Mouse (Mus musculus) left cerebral cortex, adult 18-20 months (tissue): ENCODE results near the gene Bzw1. TPM values are rescaled to one million over a fixed set of nuclear protein-coding genes. Genes with fewer than 3 reads are reported as not detected.

Experiments used
- DNase-seq, 2 experiments: peaks; one replicate each; pipeline ENCODE4 v3.0.0; 2021 to 2022; ENCODE audit warnings: low spot score in 2 of 2, mixed read lengths in 1 of 2
- total RNA-seq, 2 experiments: library from RNA; stranded (reverse); gene quantifications; 2 replicates each; pipeline ENCODE4 v1.2.3; 2021

Bzw1 gene
- total RNA-seq, 2 experiments from 2014 or later = 145 TPM

DNA sequence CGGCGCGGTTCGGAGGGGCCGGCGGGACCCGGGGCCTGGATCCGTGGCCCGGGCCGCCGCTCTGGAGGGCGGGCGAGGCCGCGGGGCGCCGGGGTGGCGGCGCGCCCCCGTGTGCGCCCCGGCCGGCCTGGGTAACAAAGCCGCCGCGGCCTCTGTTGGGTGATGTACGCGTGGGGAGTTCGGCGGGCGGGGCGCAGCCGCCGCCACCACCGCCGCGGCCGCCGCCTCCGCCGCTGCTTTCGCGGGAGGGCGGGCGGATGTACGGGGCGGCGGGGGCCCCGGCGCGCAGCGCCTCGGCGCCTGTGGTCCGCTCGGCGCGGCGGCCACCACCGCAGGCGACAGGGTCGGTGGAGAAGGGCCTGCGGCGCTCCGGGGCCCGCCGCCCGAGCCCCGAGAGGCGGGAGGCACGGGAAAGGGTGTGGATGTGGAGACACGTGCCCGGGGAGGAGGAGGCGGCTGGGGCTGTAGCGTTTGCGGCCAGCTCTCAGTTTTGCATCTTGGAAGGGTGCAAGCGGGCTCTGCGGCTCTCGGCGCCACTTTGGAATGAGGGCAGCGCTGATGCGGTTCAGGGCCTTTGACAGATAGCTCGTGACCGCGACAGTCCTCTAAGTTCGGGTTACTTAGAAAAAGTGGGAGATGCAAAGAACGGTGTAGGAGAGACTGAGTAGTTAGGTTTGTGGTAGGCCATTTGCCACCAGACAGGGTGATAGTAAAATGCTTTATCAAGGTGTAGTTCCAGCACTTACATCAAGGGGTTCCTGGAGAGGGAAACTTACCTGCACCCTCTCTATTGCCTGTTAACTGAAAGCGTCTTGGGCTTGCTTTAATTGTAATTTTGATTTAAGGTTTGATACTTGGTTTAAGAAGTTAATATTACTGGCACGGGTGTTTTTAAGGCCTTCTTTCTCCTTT lies 842 bp downstream of the Bzw1 start:
- peak; percentile 33 to 49 for DNase-seq

DNA sequence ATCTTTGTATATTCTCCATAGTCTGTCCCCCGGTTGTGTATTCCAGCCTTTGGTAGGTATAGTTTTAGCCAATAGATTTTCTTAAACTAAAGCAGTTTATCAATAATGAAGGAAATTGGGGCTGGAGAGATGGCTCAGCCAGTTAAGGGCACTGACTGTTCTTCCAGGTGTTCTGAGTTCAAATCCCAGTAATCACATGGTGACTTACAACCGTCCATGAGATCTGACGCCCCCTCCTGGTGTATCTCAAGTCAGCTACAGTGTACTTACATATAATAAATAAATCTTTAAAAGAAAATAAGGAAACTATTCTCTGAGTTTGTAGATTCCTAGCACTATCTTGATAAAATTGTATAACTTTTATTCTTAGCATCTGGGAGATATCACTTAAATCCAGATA lies 2.6 kb downstream of the Bzw1 start:
- no peak for DNase-seq

DNA sequence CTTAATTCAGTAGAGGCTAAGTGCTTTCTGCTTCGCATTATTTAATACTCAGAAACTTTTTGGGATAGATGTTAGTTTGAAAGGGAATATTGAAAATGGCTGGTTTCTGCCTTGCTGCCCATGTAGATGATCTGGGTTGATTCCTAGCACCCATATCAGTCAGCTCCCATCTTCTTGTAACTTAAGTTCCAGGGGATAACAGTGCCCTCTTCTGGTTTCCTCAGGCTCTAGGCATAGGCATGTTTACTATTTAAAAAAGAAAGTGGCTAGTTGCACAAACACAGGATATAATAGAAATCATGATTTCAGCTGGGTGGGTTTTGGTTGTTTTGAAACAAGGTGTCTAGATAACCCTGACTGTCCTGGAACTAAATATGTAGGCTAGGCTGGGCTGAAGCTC lies 3.5 kb downstream of the Bzw1 start:
- DNase-seq = no peak

DNA sequence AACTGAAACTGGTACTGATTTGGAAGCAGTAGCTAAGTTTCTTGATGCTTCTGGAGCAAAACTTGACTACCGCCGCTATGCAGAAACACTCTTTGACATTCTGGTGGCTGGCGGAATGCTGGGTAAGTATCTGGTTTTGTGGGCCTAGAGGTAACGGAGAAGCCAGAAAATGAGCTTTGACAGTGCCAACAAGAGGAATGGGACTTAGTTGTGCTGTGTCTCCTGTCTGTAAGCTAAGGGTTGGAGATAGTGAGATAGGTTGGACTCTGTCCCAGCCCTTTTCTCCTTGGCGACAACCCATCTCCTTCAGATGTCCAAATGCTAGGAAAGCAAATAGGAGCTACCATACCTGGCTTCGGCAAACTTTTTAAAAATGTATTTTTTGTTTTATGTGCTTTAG lies 5.0 kb downstream of the Bzw1 start:
- no peak for DNase-seq

DNA sequence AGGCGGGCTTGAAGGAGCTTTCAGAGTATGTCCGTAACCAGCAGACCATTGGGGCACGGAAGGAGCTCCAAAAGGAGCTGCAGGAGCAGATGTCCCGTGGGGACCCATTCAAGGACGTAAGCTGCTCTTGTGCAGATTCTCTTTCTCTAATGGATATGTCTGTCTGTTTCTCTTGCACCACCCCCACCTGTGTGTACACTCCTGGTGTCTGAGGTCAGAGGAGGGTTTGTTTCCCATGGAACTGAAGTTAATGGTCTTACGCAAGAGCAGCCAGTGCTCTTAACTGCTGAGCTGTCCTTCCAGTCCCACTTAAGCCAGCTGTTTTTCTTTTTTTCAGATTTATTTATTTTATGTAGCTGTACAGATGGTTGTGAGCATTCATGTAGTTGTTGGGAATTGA lies 8.7 kb downstream of the Bzw1 start:
- DNase-seq = no peak

DNA sequence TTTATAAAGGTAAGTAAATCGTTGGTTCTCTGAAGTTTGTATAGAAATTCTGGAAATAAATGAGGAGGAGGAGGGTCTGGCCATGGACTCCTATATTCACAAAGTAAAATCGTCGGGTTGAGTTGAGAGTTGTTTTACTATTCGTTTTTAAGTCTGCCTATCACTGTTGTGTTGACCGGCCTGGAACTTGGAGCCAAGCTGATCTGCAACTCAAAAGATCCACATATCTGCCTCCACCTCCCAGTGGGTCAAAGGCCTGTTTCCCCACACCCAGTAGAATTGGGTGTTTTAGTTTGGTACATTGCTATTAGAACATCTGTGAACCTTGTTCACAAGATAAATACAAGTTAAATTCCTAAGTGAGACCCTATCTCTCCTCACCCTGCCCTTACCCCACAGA lies 11.0 kb downstream of the Bzw1 start:
- no peak for DNase-seq

DNA sequence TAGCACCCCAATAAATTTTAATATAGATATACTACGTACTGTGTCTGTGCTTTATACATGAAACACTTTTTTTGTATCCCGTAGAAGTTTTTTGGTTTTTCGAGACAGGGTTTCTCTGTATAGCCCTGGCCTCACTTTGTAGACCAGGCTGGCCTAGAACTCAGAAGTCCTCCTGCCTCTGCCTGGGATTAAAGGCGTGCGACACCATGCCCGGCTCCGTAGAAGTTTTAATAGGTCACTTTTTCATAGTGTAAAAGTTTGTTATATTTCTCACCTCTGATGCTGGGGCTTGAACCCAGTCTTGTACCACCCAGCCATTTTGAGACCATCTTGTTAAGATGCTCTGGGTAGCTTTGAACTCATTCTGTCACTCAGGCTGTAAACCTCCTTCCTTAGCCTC lies 14.6 kb downstream of the Bzw1 start:
- no peak for DNase-seq

DNA sequence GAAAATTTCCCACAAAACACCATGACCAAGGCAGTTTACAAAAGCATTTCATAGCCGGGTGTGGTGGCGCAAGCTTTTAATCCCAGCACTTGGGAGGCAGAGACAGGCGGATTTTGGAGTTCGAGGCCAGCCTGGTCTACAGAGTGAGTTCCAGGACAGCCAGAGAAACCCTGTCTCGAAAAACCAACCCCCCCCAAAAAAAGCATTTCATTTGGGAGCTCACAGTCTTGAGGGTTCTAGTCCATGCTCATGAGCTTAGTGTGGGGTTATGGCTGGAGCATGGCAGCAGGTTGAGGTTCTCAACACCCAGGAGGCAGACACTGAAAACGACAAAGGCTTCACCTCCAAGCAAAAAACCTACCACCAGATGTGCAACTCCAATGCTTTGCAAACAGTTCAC lies 15.4 kb downstream of the Bzw1 start:
- DNase-seq = no peak

DNA sequence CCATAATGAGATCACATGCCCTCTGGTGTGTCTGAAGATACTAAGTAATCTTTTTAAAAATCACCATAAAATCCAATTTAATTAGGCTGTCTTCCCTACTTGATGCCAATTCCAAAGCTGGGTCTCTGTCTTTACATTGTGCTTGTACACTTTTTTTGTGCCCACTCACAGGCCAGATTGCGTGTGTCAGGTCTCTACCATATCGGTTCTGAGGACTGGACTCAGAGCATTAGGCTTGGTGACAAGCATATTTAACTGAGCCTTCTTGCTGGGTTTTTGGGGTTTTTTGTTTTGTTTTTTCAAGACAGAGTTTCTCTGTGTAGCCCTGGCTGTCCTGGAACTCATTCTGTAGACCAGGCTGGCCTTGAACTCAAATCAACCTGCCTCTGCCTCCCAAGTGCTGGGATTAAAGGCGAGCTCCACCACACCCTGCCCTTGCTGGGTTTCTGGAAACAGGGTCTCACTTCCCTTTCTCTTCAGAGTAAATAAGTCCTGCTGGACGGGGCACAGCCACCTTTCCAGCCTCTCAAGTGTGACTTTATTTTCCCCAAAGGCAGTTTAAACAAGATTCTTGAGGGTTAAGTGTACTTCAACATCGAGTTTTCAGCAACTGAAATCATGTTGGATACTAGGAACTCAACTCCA lies 17.0 kb downstream of the Bzw1 start:
- DNase-seq = no peak

DNA sequence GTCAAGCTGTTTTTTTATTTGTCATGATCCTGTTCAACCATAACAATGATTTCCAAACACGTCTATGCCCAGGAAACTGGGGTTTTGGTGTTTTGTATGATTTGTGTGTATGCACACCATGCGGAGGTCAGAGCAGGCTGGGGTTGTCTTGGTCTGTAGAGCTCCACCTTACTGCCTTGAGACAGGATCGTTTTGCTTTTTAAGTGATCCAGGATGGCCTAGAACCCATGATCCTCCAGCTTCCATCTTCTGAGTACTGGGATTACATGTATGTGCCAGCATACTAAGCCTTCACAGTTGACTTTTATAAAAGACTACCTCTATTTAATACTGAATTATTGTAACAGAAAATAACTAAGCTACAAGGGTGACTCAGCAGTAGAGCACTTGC lies 17.5 kb downstream of the Bzw1 start:
- no peak for DNase-seq

DNA sequence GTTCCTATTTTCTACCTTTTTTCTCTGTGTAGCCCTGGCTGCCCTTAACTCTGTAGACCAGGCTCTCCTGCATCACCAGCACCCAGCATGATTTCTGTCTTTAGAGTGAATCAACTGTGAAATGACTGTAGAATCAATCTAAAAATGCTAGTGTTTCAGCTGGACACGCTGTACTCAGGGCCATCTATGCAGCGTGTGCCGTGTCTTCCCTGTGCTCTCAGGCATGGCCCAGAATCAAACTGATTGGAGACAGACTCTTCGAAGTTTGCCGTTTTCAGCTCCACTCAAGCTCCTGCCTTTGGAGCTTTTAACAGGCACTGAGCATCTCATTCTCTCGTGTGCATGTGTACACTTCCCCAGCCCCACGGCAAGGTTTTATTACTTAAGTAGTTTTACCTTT lies 18.1 kb downstream of the Bzw1 start:
- no peak for DNase-seq

DNA sequence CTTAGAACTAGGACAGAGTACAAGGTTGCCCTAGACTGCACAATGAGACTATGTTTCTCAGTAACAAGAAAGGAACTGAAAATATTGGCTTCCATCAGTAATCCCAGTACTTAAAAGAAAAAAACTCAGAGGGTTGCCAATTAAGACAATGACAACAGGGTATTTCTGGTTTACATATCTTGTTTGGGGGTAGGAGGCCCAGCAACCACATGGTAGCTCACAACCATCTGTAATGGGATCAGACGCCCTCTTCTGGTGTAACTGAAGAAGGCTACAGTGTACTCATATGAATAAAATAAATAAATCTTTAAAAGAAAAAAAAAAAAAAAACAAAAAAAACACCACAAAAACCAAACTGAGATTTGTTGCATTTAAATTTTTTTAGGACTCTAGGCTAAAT lies 22.7 kb downstream of the Bzw1 start:
- no peak for DNase-seq

DNA sequence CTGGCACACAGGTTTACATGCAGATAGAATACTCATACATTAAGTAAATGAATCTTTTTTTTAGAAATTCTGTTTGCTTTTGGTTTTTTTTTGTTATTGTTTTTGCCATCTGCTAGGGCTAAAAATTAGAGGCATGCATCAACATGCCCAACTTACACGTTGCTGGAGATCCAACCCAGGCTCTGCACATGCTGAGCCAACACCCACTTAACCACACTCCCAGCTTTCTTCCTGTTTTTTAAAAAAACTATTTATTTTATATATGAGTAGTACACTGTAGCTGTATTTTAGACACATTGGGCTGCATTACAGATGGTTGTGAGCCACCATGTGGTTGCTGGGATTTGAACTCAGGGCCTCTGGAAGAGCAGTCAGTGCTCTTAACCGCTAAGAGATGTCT lies 23.4 kb downstream of the Bzw1 start:
- no peak for DNase-seq

DNA sequence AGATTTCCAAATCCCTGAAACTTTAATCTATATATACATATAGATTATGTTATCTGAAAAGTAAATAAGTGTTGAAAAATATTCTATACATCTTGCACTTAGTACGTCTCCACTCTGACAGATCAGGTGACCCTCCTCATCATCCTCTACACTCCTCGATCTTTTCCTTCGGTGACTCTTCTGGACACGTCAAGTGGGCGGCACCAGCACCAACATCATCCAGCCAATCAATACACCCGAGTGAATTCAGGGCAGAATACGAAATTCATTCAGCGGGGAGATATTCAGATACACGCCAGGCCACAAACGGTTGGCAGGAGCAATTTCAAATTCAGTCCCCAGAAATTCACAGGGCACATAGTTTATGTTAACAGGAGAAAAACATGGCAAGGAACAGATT lies 27.3 kb downstream of the Bzw1 start:
- DNase-seq = no peak

DNA sequence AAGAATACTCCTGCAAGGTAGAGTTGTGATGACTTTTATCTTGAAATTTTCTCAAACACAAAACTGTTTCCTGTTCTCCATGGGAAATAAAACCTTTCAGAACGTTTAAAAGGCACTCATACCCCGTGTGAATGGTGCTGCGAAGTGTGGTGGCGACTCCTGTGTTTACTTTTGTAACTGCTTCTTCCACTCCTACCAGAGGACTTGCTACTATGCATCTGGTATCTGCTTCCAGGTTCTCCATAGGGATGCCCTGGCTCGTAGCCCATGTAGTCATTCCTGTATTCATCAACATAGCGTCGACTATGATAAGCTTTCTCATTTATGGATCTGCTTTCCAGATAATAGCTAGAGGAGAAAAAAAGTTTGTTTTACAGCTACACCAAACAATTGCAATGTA lies 28.3 kb downstream of the Bzw1 start:
- DNase-seq = no peak

DNA sequence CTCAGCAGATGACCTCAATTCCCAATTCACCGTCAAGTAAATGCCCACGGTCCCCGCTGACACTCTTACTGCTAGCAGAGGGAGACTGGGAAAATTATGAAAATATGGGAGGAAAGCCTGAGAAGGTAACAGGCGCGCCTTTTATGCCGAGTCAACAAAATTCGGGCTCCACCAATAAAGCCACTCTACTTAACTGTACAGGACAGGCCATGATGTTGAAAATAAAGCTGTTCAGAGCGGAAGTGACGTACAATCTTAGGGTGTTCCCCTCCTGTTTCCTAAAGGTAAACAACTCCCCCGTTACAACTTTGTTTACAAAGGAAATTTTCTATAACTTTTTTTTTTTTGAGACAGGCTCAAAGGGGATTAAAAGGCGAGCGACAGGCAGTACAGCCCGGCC lies 30.2 kb downstream of the Bzw1 start:
- DNase-seq = no peak

DNA sequence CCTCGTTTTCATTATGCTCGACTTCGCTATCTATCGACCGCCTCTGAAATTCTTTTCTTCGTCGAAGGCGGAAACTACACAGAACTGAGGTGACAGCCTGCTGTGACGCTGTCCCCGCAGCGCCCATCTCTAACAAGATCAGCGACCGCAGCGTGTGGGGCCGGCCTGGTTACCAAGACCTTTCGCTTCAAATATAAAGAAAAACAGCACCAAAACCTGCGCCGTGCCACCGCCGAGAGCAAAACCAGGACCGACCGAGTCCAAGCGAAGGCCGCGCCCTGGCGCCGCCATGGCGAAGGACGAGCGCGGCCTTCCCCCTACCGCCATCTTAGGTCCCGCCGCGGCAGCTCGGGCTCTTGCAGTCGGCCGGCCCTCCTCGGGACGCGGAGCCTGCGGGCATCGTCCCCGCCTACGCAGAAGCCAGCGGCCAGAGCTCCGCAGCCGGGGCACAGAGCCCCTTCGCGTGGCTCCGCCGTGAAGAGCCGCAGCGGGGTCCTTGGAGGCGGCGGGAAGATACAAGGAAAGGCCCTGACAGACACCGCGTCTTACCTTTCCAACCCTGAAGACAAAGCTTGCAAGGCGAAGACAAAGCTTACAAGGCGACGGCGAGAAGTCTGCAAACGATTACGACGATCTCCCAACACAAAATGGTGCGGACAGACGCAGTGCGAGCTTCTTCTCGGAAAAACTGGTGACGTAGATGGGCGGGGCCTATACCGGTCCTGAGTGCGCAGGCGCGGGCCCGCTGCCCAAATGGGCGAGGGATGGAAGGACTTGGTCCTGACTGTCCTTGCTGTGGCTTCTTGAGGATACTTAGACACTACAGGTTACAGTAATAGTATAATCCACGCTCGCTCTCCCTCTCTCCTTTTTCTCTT lies 30.9 kb downstream of the Bzw1 start, which contains the start of gene Clk1:
TSS of gene Clk1 (minus strand) at position 696 of the 878 bp plus-strand sequence.
- peak; percentile 95 to 96 for DNase-seq

DNA sequence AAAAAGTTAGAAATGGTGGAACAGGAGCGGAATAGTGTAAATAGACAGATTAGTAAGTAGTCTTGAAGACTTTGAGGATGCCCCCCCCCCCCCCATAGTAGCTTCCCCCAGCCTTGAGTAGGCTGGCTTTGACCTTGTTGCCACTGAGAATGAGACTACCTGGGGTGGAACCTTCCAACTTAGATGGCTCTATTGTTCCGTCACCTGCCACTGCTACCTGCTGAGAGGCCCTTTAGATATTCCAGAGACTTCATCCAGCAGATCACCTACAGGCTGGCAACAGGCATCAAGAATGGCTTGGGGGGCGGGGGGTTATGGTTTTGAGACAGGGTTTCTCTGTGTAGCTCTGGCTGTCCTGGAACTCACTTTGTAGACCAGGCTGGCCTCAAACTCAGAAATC lies 31.9 kb downstream of the Bzw1 start:
- DNase-seq = no peak

DNA sequence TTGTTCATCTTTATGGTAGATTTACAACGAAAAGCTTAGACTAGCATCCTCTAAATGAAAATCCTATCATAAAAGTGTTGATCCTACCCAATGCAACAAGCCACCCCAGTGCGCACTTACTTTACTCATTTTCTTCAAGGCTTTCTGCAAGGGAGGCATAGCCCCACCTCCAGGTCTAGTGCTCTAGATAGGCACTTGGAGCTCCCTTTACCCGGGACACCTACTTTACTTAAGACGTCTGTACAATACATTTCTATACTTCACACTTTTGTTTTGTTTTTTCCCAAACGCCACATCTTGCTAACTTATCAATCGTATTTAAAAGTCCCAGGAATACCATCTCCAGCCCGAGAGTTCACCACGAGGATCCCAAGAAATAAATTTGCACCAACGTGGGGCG lies 52.0 kb downstream of the Bzw1 start:
- DNase-seq = no peak

DNA sequence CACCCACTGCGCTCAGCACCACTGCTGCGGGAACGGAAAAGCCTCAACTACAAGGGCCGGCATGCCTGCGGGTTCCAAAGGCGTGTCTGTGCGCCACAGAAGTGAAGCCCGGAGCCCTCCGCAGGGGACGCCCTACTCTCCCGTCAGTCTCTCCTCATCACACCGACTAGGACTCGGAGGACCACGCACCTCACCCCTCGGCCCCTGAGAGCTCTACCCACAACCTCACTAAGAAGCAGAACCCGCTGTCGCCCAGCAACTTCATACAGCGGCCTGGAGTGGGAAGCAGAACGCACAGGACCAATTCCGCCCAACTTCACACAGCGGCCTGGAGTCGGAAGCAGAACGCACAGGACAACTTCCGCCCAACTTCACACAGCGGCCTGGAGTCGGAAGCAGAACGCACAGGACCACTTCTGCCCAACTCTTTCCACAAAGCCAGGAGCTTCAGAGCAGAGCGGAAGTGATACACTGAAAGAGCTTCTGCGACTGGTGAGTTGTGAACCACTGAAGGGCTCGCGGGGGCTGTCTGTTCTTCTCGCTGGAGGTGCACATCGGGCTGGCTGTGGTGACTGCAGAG lies 52.5 kb downstream of the Bzw1 start, which contains the start of the genes Nif3l1 and Ppil3:
TSS of gene Nif3l1 (plus strand) at position 9 of the 580 bp plus-strand sequence.
TSS of gene Ppil3 (minus strand) at position 344 of the 580 bp plus-strand sequence.
- DNase-seq = peak; percentile 79 to 90

DNA sequence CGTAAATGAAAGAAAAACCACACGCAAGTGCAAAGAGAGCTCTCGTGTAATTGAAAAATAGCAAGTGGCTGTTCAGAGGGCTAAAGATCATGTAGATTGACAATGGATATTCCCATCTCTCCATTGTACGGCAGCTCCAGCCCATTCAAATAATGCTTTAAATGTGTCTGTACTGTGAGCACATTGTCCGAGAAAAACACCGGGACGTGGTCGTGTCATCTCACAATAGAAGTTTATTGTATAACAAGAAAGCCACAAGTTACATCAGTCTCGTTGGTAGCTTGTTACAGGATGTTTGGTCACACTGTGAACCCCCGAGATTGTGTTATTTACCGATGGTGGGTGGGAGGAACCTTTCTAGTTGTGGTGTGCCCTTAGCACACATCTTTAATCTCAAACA lies 53.2 kb downstream of the Bzw1 start:
- DNase-seq = no peak
